Mouse (Mus musculus): ENCODE results near the gene Zdhhc9. TPM values are rescaled to one million over a fixed set of nuclear protein-coding genes. Genes with fewer than 3 reads are reported as not detected.
A peak's percentile ranks its signal among the peaks of the same experiment; 100 is the strongest.

Gene Zdhhc9
- polyA plus RNA-seq, 1 experiment from 2014 or later = 6.6 TPM

GRCm38 (mm10) chrX:48158229-48158919, 50.3 kb downstream of the Zdhhc9 start:
- Histone ChIP-seq H3K9ac (no peak overlapping the region), H3K4me3 (replicated peaks) (no peak overlapping the region), H3K4me2 (no peak overlapping the region), H3K27ac (no peak overlapping the region), H3K36me3 (replicated peaks) (no peaks in the 10 kb centered on the region), H3K27me3 (no peaks in the 10 kb centered on the region), H3K9me3 (no peaks in the 10 kb centered on the region), H3K4me1 (peaks cover 3% of the 10 kb centered on the region; the same call in 1 of the 2 replicates)
- ATAC-seq (ENCODE audit: low FRiP score) = no peak
- whole genome bisulfite sequencing = 96% methylated on average over 11 of the region's 11 CpGs

DNA sequence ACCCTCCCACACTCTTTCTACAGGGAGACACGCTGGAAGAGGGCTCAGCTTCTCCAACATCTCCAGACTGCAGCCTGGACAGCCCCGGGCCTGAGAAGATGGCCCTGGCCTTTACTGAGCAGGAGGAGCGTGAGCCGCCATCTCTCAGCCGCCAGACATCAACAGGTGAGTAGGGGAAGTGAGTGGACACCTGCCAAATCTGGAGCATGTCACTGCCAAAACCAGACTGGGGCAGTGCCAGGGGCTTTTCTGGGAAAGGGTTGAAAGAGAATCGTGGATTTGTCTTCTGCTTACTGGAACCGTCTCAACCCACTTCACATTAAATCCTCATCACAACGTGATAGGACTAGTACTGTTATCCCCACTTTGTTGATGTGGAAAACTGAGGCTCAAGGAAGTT, 51.3 kb downstream of the Zdhhc9 start:
- no peak overlapping the region for H3K4me2 ChIP-seq
- H3K4me1 ChIP-seq = peaks cover 3% of the 10 kb centered on the region; the same call in 1 of the 2 replicates
- H3K27me3 ChIP-seq = no peaks in the 10 kb centered on the region
- no peak overlapping the region for H3K9ac ChIP-seq
- no peaks in the 10 kb centered on the region for H3K36me3 ChIP-seq (replicated peaks)
- WGBS = 89% methylated on average over 8 of the region's 8 CpGs
- no peak for ATAC-seq (ENCODE audit: low FRiP score)
- H3K27ac ChIP-seq = no peak overlapping the region
- no peak overlapping the region for H3K4me3 ChIP-seq (replicated peaks)
- H3K9me3 ChIP-seq = no peaks in the 10 kb centered on the region

GRCm38 (mm10) chrX:48155489-48155888, 53.2 kb downstream of the Zdhhc9 start:
- Histone ChIP-seq H3K4me2 (no peak overlapping the region), H3K4me3 (replicated peaks) (no peak overlapping the region), H3K27me3 (no peaks in the 10 kb centered on the region), H3K27ac (no peak overlapping the region), H3K36me3 (replicated peaks) (no peaks in the 10 kb centered on the region), H3K9me3 (no peaks in the 10 kb centered on the region), H3K9ac (no peak overlapping the region), H3K4me1 (peaks cover 3% of the 10 kb centered on the region; the same call in 1 of the 2 replicates)
- ATAC-seq (ENCODE audit: low FRiP score) = no peak
- WGBS = 87% methylated on average over 6 of the region's 6 CpGs

DNA sequence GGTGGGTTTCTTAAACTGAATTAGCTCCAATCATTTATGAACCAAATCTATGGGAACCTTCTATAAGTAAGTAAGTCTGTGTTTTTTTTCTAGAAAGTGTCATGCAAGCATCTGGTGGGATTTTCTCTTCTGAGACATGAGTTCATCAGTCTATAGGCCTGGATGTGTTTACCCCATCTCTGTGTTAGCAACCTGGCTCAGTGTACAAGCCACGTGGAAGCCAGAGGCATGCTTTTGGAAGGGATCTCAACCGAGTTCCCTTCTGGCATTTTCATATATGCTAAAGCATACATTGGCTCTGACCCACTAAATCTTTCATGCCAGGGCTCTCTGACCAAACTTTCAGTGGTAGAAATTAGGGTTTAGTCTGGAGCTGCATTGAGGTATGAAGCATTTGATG, 54.7 kb downstream of the Zdhhc9 start:
- Histone ChIP-seq H3K4me1 (peaks cover 3% of the 10 kb centered on the region; the same call in 1 of the 2 replicates), H3K4me2 (no peak overlapping the region), H3K27me3 (no peaks in the 10 kb centered on the region), H3K9me3 (no peaks in the 10 kb centered on the region), H3K9ac (no peak overlapping the region), H3K36me3 (replicated peaks) (no peaks in the 10 kb centered on the region), H3K4me3 (replicated peaks) (no peak overlapping the region), H3K27ac (no peak overlapping the region)
- 75% methylated on average over 2 of the region's 2 CpGs for WGBS
- ATAC-seq (ENCODE audit: low FRiP score) = no peak

DNA sequence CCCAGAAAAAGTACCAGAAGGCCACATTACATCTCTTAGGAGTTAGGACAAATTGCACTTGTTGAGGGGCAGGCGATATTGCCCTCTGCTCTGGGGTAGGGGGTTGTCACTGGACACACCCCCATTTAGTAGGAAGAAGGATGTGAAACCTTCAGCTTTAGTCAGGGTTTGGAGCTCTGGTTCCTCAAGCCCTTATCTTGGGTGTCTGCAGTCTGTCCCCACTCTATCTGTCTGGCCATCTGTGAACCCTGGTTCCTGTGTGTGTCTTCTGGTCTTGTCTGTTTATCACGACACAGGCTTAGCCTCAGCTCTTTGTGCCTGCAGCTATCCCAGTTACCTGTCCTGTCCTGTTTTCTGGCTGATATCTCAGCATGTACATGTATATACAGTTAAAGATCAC, 55.3 kb downstream of the Zdhhc9 start:
- no peak overlapping the region for H3K4me3 ChIP-seq (replicated peaks)
- H3K9ac ChIP-seq = no peak overlapping the region
- no peaks in the 10 kb centered on the region for H3K27me3 ChIP-seq
- no peaks in the 10 kb centered on the region for H3K9me3 ChIP-seq
- no peaks in the 10 kb centered on the region for H3K36me3 ChIP-seq (replicated peaks)
- no peak overlapping the region for H3K4me2 ChIP-seq
- ATAC-seq (ENCODE audit: low FRiP score) = no peak
- 85% methylated on average over 2 of the region's 2 CpGs for WGBS
- no peak overlapping the region for H3K27ac ChIP-seq
- H3K4me1 ChIP-seq = peaks cover 3% of the 10 kb centered on the region; the same call in 1 of the 2 replicates

GRCm38 (mm10) chrX:48152106-48152505, 56.6 kb downstream of the Zdhhc9 start:
- peaks cover 3% of the 10 kb centered on the region; the same call in 1 of the 2 replicates for H3K4me1 ChIP-seq
- no peaks in the 10 kb centered on the region for H3K9me3 ChIP-seq
- no peak overlapping the region for H3K27ac ChIP-seq
- no peak for ATAC-seq (ENCODE audit: low FRiP score)
- no peaks in the 10 kb centered on the region for H3K36me3 ChIP-seq (replicated peaks)
- H3K4me2 ChIP-seq = no peak overlapping the region
- no peak overlapping the region for H3K9ac ChIP-seq
- WGBS = 72% methylated on average over 7 of the region's 7 CpGs
- no peak overlapping the region for H3K4me3 ChIP-seq (replicated peaks)
- no peaks in the 10 kb centered on the region for H3K27me3 ChIP-seq

GRCm38 (mm10) chrX:48147741-48148186, 60.9 kb downstream of the Zdhhc9 start:
- Histone ChIP-seq H3K4me3 (replicated peaks) (no peak overlapping the region), H3K27me3 (no peaks in the 10 kb centered on the region), H3K27ac (no peak overlapping the region), H3K9me3 (no peaks in the 10 kb centered on the region), H3K9ac (no peak overlapping the region), H3K36me3 (replicated peaks) (no peaks in the 10 kb centered on the region), H3K4me1 (no peaks in the 10 kb centered on the region), H3K4me2 (no peak overlapping the region)
- 89% methylated on average over 7 of the region's 7 CpGs for WGBS
- ATAC-seq (ENCODE audit: low FRiP score) = no peak

DNA sequence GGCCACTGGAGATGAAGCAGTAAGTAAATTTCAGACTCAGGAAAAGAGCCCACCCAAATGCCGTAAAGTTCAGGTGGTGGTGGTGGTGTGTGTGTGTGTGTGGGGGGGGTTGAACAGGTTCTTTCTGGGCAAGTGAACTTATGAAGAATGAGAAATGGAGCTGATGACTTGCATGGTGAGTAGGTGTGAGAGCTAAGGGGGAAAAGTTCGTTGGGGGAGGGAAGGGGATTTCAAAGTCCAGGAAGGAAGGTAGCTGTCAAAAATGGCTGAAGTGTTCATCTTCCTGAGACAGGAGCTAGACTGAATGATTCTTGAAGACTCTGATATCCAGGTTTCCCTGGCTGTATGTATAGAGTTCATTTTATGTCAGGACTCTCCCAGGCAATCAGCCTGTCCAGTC, 61.5 kb downstream of the Zdhhc9 start:
- Histone ChIP-seq H3K4me2 (no peak overlapping the region), H3K9me3 (no peaks in the 10 kb centered on the region), H3K9ac (no peak overlapping the region), H3K4me3 (replicated peaks) (no peak overlapping the region), H3K4me1 (no peaks in the 10 kb centered on the region), H3K27ac (no peak overlapping the region), H3K36me3 (replicated peaks) (no peaks in the 10 kb centered on the region), H3K27me3 (no peaks in the 10 kb centered on the region)
- ATAC-seq (ENCODE audit: low FRiP score) = no peak
- WGBS = 75% methylated on average over 2 of the region's 2 CpGs

DNA sequence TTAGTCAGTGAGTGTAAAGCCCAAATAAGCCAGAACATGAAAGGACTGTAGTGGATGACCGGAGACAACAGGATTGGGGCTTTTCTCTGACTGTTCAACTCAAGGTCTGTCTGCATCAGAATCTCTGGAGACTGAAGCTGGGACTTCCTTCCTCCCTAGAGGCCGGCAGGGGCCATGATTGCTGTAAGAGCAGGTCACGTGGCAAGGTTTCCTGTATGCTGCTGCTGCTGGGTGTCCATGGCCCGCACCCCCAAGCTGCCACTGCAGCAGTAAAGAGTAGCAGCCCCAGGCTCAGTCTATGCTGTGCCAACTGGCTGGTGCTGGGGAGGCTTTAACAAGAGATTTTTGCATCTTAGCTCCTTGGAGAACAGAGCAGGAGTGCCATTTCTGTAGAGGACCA, 62.4 kb downstream of the Zdhhc9 start, which contains the start of gene Sash3:
Gene Sash3, plus strand, starts transcription at position 175 of the 400 bp plus-strand sequence.
- Histone ChIP-seq H3K36me3 (replicated peaks) (no peaks in the 10 kb centered on the region), H3K9me3 (no peaks in the 10 kb centered on the region), H3K4me1 (no peaks in the 10 kb centered on the region), H3K4me3 (replicated peaks) (no peak within 1 kb of the TSS), H3K27me3 (no peaks in the 10 kb centered on the region), H3K4me2 (no peak within 1 kb of the TSS), H3K9ac (no peak within 1 kb of the TSS), H3K27ac (no peak within 1 kb of the TSS)
- ATAC-seq (ENCODE audit: low FRiP score) = no peak
- WGBS = 94% methylated on average over 4 of the region's 4 CpGs

GRCm38 (mm10) chrX:48143415-48144335, 65.0 kb downstream of the Zdhhc9 start:
- Histone ChIP-seq H3K36me3 (replicated peaks) (no peaks in the 10 kb centered on the region), H3K4me2 (peak overlapping the region; percentile 1; the same call in 1 of the 2 replicates), H3K4me1 (peaks cover 11% of the 10 kb centered on the region), H3K27me3 (no peaks in the 10 kb centered on the region), H3K9ac (no peak overlapping the region), H3K27ac (no peak overlapping the region), H3K4me3 (replicated peaks) (no peak overlapping the region), H3K9me3 (no peaks in the 10 kb centered on the region)
- 64% methylated on average over 23 of the region's 26 CpGs for WGBS
- ATAC-seq (ENCODE audit: low FRiP score) = no peak

DNA sequence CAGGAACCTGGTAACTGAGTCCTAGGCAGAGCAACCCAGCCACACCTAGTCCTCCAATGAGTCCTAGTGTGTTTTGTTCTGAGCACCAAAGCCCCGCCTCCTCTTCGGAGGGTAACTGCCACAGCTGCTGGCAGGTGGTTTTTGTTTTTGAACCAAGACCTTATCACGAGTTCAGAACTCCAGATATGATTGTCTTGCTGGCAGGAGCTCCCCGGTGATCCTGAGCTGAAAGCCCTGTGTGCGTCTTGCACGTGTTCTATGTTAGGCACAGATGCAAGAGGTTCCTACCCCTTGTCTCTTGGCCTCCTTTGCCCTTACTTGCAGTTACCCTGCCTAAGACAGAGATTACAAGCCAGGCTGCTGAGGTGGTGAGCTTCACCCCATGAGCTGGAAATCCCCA, 67.2 kb downstream of the Zdhhc9 start:
- 78% methylated on average over 6 of the region's 6 CpGs for WGBS
- H3K27me3 ChIP-seq = no peaks in the 10 kb centered on the region
- H3K36me3 ChIP-seq (replicated peaks) = no peaks in the 10 kb centered on the region
- H3K4me3 ChIP-seq (replicated peaks) = no peak overlapping the region
- no peak for ATAC-seq (ENCODE audit: low FRiP score)
- no peak overlapping the region for H3K9ac ChIP-seq
- H3K9me3 ChIP-seq = no peaks in the 10 kb centered on the region
- H3K27ac ChIP-seq = no peak overlapping the region
- no peak overlapping the region for H3K4me2 ChIP-seq
- H3K4me1 ChIP-seq = peaks cover 14% of the 10 kb centered on the region

DNA sequence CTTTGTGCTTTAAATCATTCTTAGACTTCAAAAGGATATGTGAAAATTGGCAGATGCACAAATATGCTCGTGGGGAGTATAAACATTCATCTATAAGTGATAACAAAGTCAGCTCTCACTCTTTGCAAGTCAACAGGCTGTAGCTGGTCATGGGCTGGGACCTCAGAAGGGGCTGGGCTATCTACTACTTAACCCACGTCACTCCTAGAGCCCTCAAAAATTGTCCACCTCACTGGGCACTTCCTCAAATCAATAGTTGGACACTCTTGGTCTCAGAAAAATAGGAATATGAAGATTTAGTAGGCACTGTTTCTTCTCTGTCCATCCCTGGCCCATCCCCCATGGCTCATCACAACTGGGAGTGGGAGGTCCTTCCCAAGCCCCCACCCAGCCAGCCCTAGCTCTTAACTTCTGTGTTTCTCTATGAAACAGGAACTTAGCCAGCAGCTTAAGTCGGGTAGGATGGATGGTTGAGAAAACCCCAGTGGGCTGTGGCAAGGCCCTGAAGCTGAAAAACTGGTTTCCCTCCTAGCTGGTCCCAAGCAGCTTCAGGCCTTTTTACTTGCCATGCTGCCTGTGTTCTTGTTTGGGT, 68.3 kb downstream of the Zdhhc9 start:
- Histone ChIP-seq H3K27ac (no peak overlapping the region), H3K9ac (no peak overlapping the region), H3K9me3 (no peaks in the 10 kb centered on the region), H3K4me2 (no peak overlapping the region), H3K36me3 (replicated peaks) (no peaks in the 10 kb centered on the region), H3K4me3 (replicated peaks) (no peak overlapping the region), H3K4me1 (peaks cover 14% of the 10 kb centered on the region), H3K27me3 (no peaks in the 10 kb centered on the region)
- WGBS = 63% methylated on average over 3 of the region's 3 CpGs
- no peak for ATAC-seq (ENCODE audit: low FRiP score)

All from forebrain, embryonic 12.5 days (tissue).